Mouse (Mus musculus) embryo, embryonic 11.5 days (tissue): ENCODE measurements at regions not wholly inside any gene's neighbourhood (a gene's known extent, or its start where the extent isn't known, plus 50 kb on each side); places are given as distances from the start of the nearest gene placed in this dataset.

ENCODE experiments used
- DNase-seq: peaks from one replicate; pipeline ENCODE4 v3.0.0-alpha.2; 2012; ENCODE audit warnings: low read depth, low spot score

GRCm38 (mm10) chr14:106190721-106191120 lies 84.7 kb downstream of the Trim52 start:
- no peak for DNase-seq

DNA sequence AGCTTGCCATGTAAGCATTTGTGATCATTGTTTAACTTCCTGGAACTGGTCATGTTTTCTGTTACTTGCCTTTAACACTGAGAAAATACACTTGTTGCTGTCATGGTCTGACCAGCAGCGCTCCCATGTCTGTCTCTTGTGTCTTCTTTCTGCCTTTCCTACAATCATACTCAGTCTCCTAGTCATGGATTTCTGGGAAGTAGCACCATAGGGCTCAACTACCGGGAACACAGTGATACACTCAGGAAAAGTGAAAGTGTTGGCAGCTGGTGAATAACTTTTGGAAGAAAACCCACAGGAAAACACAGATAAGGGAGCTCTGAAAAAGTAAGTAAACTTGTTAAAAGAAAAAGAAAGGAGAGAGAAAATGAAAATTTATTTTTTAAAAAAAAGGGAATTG lies 87.6 kb downstream of the Trim52 start:
- DNase-seq: no peak

- no peak for DNase-seq
Observed at GRCm38 (mm10) chr14:106194104-106194503, 88.1 kb downstream of the Trim52 start.

DNA sequence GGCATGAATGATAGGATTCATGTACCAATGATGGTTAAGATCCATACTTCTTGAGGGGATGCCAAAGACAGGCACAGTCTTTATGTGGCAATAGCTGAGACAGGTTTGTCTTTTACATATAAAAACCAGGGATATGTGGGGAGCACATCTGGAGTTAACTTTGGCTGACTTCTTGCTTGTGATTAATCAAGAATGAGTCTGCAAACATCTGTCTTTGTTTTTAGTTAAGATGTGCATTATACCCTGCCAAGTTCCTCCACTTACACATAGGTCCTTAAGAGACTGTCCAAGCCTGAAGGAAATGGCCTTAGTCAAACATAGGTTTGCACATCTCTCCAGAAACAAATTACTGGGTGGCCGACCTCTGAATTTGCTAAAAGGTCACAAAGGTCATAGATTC lies 91.8 kb downstream of the Trim52 start:
- no peak for DNase-seq

DNA sequence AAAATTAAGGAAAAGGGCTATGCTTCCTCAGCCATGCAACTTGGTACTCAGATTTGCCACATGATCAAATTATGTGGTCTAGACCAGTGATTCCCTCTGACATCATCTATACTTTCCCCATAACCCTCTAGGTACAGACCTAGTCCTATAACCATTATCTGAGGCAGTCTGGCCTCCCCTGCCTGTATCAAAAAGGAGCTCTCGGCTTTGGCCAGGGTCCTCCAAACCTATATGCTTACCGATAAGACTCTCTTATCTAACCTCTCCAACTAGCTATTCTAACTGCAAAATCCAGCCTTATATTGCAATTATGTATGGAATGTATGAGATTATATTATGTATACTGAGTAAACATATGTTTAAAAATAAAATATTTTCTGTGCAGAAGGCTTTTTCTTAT lies 93.1 kb downstream of the Trim52 start:
- DNase-seq: no peak

DNA sequence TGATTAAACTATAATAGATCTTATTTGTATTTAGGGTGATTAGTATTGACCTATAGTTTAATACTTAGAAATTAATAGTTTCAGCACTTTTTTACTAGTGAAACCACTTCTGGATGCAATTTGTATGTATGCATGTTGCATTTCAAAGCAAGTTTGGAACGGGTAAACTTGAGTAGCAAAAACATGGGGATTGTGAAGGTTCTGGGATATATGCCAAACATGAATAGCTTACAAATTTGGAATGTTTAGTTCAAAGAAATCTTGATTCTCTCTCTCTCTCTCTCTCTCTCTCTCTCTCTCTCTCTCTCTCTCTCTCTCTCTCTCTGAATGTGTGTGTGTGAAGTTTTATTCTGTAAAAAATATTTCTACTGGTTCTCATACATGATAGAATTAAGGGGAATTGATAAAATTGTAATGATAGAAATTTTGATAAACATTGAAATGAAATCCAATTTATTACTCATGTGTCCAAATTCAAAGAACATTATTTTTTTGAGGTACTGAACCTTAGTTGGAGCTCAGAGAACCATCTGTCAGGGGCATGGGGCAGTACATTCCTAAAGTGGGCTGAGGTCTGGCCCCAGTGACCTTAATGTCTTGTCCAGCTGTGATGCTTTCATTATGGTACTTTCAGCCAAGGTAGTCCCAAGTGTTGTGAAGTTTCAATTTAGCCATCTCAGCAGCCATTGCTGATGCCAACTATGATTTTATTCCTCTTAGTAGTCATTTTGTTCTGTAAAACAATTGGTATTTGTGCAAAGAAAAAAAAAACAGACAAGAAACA lies 93.7 kb downstream of the Trim52 start:
- no peak for DNase-seq

GRCm38 (mm10) chr14:106211062-106211461 lies 105.1 kb downstream of the Trim52 start:
- peak; percentile 4 for DNase-seq

GRCm38 (mm10) chr14:106217681-106218080 lies 111.7 kb downstream of the Trim52 start:
- no peak for DNase-seq

DNA sequence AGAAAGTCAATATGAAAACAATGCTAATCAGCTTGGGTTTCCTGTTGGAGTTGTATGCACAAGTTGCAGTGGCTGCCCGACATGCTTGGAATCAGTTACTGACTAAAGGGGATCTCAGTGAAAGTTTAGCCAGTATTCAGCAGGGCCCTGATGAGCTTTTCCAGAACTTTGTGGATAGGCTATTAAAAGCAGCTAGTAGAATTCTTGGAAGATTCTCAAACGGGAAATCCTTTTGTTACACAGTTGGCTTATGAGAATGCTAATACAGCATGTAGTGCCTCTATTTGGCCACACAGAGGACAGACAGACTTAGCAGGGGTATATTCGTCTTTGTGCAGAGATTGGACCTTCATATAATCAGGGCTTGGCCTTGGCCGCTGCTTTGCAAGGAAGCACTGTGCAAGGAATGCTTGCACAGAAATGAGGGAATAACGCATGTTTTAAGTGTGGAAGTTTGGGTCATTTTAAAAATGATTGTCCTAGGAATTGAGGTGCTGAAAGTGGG lies 113.3 kb downstream of the Trim52 start:
- no peak for DNase-seq

- DNase-seq: no peak
Observed at GRCm38 (mm10) chr14:106225401-106225800, 119.4 kb downstream of the Trim52 start.

GRCm38 (mm10) chr14:106241721-106242405 lies 135.9 kb downstream of the Trim52 start:
- no peak for DNase-seq

DNA sequence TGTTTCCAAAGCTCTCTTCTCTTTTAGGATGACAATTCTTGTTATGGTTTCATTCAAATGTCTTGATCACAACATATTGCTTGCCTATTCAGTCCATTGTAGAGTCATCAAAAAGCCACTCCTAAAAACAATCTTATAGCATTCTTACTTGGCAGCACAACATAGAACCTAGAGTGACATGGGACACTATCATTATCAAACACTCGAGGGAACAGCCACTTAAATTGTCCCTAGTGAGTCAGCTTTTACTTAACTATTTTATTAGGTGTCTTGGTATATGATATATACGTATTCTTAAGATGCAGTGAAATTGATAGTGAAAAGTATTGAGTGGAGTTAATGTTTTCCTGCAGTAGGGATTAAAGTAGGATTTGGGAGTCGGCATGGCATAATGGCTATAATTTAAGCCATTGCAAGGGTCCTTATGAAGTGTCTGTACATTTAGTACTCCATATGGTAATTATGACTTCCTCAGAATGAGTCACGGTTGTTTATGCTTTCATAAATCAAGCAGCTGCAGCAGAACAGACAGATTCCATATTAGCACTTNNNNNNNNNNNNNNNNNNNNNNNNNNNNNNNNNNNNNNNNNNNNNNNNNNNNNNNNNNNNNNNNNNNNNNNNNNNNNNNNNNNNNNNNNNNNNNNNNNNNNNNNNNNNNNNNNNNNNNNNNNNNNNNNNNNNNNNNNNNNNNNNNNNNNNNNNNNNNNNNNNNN lies 153.6 kb downstream of the Trim52 start:
- DNase-seq: no peak

GRCm38 (mm10) chr14:106265290-106265689 lies 159.3 kb downstream of the Trim52 start:
- DNase-seq: no peak

DNA sequence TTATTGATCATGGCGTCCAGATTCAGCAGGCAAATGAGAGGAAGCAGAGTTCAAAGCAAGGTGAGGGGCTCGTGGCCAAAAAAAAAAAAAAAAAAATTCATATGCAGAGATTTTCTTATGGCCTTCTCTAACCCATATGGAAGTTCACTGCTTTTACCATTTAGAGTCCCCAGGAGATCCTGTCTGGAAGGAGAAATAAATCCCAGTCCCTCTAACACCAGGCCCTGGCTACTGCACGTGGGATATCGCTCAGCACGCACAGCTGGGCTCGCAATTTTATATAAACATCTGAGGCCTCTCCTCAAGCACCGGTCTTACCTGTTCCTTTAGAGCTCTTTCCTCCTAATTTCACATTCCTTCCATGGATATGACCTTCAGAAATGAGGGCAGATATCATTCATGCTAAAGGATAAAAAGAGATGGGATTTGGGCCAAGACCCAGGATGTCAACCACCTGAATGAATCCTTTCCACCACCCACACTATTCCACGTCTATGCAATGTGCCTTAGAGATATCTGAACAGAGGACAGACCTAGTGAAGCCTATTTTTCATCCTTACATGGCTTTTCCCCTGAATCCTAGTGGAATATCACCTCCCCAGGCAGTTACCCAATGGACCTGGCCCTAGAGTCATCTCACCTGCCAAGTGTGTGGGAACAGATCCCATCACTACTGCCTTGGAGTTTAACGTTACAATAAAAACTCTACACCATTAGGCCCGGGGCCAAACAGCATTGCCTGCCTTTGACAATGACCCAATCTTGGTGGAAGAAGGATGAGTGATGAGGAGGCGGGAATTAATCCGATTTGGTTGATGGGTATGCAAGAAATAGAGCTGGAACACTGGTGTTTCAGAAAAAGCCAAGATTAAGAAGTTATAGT lies 161.9 kb downstream of the Trim52 start:
- DNase-seq: no peak

GRCm38 (mm10) chr14:106269680-106270079 lies 163.7 kb downstream of the Trim52 start:
- DNase-seq: no peak

DNA sequence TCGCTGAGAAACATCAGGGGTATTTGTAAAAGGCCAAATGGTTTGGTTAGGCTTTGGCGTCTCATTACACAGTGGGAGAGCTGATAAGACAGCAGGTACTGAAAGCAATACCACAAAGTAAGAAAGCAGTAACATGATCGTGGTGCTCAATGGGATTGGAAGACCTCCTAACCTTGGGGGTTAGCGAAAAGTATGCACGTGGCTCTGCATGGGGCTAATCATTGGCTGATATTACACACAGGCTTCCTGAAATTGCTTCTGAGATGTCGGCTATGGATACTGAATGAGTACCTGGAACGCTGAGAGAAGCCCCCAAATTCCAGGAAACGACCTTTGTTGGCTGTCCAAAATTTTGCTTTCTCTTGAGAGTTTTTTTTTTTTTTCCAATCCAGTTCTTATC lies 207.6 kb downstream of the Trim52 start:
- no peak for DNase-seq

DNA sequence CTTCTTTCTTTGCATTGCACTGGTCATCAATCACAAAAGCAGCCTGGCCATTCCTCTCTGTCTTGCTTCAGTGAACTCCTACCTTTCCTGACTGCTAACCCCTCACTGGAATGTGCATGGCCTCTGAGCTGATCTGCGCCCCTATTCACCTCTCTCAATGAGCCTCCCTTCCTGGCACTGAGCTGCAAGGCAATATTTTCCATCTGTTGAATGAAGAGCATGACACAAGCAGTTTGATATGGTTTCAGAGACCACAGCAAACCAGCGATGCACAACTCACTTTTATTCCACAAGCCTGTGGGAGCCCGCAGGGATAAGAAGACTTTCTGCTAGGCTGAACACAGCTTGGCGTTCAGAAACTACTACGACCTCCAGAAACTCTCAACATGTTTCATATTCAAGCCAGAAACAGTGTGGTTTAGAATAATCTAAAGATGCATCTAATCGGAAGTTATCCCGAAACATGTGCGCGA lies 208.1 kb downstream of the Trim52 start:
- DNase-seq: no peak

DNA sequence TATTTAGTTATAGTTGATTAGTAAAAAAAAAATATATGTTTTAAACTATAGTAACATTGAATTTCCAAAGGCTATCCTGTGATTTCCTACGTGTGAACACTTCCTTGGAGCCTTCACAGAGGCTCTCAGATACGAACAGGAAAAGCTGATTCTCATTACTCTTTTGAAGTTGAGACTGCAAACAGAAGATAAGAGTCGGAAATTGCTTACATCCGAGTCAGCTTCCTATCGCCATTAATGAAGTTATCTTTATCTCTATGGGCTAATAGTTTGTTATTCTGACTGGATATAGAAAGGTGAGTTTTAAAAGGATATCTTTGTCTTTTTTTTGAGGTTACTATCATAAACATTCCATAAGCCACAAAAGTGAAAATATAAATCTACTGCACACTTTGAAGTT lies 212.8 kb downstream of the Trim52 start:
- DNase-seq: no peak

DNA sequence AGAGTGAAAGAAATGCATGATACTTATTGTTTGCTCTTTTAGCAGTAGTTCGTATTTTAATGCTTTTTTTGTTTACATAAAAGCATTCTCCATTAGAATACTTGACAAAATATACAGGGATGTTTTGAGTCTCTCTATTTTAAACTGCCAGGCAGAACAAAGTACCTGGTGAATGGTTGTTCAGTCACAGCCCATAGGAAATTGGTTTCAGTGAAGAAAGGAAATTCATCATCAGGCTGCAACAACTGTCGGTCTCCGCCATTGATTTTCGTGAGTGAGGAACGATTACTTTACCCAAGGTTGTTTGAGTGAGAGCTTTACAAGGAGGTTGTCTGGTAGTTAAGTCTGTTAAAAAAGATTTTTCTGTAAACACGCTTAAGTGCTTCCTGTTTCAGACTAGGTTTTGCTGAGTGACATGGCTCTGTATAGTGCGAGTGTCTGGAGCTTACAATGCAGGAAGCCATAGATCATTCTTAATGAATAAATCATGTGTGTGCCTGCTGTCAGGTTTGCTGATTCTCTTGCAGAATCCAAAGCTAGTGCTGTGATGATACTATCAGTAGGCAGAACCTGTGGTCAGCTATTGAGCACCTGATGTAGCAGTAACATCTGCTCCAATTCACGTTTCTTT lies 221.8 kb downstream of the Trim52 start:
- DNase-seq: no peak

GRCm38 (mm10) chr14:106364767-106365623 lies 259.0 kb downstream of the Trim52 start:
- DNase-seq: no peak
